Mouse (Mus musculus) cerebellum, postnatal 10 days (tissue): ENCODE results near the gene Rasal2.

Experiments used
- DNase-seq, 2 experiments: peaks; one replicate each; pipeline ENCODE4 v3.0.0; 2021; ENCODE audit warnings: mixed read lengths in 2 of 2

Rasal2 gene

DNA sequence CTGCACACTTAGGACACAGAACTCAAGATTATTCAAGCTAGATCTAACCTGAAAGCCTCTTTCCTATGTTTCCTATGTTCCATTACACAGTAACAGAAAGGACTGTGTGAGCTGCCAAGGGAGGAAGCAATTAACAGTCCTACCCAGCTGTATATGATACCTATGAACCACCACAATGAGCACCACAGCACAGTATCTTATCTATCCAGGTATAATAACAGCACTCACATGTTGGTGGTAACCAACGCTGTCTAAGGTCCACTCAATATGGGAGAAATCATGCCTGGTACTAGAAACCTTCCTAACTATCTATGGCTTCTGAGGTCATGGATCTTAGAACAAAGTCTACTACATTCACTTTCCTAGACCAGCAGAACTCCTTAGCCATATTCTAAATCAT, 89.3 kb downstream of the Rasal2 start:
- DNase-seq, result no peak

DNA sequence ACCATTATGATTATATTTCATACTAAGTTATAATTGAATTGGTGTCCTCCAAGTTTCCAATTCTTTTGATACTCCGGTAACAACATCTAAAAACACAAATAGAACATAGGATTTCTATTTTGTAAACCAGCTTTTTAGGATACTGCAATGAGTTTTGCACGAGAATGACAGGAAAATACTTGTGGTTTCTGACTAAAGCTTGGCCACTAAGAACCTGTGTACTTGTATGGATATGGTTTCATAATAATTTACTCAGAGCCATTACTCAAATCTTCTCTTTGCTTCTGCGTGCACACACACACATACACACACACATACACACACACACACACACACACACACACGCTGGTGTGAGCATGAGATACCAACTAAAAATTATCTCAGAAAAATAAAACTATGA, 93.5 kb downstream of the Rasal2 start:
- DNase-seq, result no peak

DNA sequence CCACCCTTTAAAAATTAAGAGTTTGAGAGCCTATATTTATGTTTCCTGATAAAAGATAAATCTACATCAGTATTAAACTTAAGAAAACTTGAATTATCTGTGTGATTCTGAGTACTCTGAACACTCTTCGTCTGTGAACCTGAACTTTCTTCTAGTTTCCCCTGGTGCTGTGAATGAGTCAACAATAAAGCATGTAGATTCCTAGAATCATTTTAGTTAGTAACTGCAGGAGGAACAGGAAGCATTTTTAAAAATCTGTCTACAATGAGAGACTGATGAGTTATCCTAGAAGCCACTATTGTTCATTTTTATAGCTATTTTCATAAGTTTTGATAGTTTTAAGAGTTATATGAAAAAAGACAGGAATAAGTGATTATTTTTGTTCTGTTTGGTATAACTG, 111.1 kb downstream of the Rasal2 start:
- no peak for DNase-seq

DNA sequence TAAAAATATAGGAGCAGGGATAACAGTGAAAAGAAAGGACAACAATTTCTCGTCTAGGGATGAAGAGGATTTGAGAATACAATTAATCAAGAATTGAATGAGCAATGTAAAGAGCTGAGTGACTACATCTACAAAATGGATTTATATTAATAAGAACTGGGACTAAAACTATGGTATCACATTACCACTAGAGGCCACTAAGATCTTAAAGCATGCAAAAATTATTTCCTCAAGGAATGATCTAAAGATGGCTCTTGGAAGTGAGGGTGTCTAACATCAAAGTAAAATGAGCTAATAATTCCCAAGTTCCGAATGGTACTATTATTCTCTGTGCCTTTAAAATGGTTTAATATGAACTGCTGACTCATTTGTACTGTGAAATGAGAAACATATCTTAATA, 112.8 kb downstream of the Rasal2 start:
- peak in 1 of 2 experiments; percentile 10 for DNase-seq

DNA sequence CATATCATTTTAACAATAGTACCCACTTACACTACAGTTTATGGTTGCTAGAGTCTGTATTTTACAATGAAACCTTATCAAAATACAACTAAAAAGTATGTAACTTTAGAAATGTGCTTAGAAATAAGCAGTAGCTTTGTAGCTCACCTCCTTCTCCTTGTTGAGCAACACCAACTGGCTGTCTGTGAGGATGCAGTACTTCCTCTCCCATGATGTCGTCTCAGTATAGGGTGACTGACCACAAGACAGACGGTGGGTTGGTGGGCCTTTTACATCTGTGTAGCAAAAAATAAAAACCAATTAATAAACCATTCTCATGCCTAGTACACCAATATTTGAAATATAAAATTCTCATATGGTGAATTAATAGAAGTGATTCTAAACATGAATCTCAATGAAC, 113.4 kb downstream of the Rasal2 start:
- no peak for DNase-seq

DNA sequence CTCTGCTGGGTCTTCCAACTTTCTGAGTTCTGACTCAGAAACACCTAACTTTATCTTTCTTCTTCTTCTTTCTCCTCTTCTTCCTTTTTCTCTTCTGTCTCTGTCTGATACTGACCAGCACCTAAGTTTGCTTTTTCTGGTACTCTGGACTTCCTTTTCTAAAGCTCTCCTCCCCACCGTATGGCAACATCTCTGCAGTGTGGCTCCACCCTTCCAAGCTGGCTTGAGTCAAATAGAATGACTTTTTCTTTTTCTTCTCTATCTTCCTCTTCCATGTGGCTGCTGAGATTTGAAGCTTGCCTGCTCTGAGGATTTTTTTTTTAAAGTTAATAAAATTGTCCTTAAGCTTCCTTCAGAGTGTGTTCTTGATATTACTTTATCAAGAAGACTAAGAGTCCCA, 115.3 kb downstream of the Rasal2 start:
- DNase-seq, result no peak

DNA sequence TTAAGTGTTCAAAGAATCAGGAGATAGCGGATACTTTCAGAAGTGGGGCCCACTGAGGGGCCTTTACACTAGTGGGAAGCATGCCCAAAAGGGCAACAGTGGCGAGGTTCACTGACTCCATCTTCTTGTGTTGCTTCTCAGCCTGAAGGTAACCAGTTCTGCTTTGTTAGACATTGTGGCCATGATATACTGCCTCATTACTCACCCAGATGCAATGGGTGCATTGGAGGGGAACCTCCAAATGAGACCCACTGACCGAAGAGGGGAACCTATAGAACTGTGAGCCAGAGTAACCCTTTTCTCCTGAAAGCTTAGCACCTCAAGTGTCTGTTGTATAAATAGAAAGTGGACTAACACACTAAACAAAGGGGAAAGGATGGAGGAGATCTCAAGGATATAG, 116.5 kb downstream of the Rasal2 start:
- no peak for DNase-seq

DNA sequence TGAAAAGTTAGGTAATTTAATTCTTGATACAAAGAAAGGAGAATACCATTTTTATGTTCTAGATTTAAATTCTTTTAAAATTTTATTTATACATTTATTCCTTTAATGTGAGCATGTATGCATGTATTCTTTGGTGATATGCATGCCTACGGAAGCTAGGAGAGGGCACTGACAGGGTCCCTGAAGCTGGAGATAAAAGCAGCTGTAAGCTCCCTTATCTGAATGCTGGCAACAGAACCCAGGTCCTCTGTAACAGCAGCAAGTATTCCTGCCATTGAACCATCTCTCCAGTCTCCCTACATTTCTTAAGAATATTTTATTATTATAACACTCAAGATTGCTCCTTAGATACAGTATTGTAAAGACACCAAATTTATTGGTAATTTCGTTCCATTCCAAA, 122.2 kb downstream of the Rasal2 start:
- DNase-seq, result no peak

DNA sequence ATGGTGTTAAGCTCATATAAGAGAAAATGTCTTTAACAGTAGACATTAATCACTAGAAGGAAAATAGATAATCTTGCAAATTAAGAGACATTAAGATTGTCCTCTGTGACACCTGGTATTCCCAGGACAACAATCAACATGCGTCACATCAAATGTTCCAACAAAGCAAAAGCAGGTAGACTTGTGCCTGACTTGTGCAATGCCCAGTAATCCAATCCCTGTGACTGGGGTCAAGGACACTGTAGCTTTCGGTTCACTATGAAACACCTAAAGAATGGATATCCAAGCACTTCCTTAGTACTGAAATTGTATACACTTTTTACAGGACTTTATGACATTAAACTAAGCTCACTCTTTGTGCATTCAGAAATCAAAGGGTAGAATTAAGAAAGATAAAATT, 123.1 kb downstream of the Rasal2 start:
- no peak for DNase-seq

DNA sequence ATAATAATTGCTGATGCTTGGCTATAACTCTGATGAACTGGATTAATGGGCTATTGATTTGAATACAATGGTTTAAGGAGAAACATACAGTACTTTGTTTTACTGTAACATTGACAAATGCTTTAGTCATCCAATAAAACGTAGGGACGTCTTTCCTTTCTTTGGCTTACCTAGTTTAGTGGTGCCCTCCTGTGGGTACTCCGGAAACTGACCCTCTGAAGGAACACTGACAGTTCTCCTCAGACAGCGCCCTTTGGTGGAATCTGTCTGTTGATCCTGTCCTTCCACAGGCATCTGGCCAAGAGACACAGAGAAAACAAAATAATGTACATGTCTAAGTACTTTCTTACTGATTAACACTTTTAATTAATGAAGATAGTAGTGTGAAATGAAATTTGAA, 125.8 kb downstream of the Rasal2 start:
- DNase-seq, result peak; percentile 74 to 76

DNA sequence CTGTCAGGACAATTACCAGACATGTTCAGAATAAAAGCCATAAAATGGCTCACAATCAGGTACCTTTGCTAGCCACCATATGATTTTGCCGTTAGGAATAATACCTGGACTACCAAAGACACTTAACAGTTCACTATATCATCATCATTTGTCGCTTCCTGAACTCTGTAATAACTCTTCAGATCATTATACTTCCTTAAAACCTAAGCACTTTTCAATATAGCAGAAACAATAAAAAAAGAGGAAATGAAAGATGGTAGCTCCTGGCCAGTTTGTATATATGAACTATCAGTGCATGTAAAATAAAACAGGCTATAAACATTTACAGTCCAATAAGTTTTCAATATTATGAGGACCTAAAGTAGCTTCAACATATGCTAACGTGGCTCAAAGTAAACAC, 127.0 kb downstream of the Rasal2 start:
- no peak for DNase-seq

DNA sequence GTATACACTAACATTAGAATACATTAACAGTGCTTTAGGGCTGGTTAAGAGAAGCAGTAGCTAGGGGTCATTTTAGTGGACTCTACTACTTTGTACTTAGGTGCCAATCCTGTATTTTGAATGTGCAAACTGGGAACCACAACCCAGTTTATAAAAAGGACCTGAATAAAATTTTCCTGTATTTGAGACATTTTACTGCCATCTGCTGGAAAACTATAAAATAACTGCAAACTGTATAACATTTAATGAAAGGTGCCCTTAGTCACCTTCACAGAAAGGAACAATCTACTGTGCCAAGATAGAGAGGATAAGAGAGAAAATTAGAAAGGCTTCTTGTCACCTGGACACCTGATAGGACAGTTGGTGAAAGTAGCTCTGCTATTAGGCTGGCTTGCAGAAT, 131.6 kb downstream of the Rasal2 start:
- DNase-seq, result peak in 1 of 2 experiments; percentile 46

DNA sequence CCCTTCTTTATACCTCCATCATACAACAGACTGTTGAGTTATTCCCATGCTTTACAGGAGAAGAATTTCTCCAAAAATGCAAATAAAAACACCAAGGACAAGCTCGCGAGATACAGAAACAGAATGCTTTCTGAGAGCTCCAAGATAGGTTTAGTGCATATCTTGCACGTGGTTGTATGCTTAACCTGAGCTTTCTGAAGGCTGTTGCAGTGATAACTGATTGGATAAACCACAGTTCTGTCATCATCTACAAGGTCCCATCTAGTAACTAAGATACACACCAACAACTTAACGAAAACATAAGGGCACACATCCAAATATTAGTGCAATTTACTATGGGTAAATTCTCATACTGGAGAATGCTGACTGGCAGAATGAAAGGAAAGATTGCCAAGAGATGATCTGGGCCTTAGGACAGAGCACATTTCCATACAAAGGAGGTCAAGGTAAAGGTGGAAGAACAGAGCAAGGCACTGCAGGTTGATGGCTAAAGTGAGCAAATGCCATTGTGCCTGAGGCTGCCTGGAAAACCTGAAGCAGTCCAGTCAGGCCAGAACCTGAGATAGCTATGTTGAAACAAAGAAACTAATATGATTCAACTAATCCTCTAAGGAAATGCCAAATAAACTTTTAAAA, 136.6 kb downstream of the Rasal2 start:
- DNase-seq, result no peak

DNA sequence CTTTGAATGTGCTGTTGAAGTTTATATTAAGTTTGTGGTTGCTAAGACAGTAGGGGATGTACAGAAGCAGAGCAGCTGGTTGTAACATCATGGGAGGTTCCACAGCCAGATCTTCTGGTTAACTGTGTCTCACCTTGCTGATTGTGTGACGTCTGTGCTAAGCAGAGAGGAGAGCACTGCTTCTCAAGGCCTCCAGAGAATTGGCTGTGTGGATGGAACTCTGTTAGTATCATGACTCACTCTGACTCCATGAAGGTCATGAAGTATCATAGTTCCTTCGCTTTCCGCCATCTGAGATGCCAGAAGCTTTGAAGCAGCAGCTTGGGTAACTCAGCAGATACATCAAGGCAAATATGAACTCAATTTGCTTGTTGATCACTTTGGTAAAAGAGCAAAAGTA, 144.5 kb downstream of the Rasal2 start:
- DNase-seq, result no peak

DNA sequence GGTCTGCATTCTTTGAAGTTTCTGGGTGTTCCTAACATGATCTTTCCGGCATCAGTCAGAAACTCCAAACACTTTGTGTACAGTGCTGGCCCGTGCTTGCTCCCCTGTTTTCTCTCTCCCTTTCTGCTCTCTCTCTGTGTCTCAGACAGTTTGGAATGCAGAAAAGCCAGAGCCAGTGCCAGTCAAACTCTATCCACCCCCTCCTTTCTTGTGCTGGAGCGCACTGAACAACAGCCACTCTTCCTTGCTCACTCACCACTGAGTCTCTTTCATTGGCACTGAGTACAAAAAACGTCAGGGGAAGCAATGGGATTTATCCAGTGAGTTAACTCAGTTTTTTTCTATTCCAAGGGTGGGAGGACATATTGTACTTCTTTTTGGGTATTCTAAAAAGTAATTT, 155.8 kb downstream of the Rasal2 start:
- DNase-seq, result peak; percentile 17 to 35

DNA sequence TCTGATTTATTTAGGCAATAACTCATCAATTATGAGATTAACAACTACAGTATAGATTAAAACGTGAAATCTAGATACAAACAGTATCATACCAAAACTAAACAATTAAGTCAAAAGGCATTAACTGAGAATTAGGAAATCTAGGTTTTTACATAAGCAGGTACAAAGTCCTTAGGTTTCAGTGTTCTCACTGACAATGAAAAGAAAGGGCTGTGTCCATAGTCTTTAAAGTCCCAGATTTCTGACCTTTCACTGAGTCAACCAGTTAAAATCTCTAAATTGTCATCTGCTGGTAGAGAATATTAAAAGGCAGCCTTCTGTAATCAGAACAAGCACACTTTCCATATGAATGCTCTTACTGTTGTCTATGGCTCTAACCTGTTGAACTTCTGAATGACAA, 156.6 kb downstream of the Rasal2 start:
- DNase-seq, result no peak

DNA sequence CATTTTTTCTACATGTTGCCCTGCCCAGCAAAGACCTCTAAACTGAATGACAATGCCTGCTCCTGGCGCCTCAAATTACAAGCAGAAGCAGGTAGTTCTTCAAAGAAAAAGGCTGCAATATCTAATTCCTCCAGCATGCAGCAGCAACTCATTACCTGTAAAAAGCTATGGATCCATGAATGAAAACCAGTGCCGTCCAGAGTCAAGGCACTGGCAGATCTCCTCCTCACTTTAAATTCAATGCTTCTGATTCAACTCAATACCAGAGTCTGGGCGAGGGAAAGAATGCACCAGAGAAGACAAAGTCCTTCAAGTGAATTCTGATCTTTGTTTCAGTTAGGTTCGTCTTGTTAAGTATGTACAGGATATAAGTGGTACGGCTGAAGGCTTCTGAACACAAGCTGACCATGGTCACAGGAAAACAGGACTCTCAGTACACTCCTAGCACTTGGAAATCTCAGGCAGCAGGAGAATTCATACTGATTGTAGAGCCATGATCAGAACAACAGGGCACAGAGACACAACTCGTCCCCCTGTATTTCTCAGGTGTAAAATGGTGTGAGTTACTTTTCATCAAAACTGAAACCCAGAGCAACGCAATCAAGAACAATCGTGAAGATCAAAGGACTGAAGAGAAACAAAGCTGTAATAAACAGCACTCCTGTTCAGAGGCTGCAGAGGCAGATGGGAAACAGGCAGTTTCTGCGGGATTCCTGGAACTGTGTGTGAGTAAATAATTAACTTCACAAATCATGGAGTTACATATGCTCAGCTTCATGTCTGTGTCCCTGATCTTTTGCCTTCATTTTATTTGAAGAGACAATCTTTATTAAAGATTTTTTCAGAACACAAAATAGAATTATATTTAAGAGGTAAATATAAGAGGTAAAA, 158.6 kb downstream of the Rasal2 start:
- peak; percentile 13 to 29 for DNase-seq

DNA sequence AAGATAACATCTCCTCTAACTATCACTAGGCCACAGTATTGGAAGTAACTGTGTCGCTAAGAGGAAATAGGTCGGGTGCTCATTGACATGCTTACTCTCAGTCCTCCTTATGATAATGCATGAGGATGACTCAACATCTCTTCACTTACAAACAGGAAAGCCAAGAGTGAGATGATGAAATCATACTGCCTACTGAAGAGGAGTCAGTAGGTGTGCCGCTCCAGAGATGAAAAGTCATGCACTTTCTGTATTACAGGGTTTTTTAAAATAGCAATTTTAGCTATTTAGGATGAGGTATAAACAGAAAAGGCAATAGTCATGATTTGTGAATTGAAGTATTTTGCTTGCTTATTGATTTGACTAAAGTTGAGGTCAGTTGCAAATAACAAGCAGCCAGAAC, 164.3 kb downstream of the Rasal2 start:
- no peak for DNase-seq

DNA sequence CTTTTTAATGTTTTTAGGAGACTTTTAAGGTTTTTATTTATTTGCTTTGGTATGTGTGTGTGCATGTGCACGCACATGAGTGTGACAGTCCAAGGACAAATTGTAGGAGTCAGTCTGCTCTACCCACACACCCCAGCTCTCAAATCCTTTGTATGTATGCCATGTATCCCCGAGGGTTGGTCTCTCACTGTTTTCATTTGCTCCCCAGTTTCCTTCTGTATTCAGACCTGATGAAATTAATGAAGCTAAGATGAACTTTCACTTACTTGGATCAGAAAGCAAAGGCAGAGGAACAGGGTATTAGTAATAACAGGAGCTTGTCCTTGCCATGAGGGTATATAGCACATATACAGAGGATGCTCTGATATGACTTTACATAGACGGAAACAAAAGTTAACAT, 165.1 kb downstream of the Rasal2 start:
- no peak for DNase-seq

DNA sequence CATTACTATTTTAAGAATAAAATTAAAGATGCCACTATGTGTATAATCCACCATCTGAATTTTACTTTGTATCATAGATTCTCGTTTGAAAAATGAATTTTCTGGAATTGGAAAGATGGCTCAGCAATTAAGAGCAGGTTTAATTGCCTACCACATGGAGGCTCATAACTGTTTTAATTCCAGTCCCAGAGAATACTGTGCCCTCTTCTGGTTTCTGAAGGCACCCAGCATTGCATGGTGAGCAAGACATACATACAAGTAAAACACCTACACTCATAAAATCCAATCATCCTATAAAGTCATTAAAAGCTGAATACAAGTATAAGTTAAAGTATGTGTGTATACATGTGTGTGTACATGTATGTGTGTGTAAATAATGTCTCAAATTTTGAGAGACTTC, 165.6 kb downstream of the Rasal2 start:
- DNase-seq, result no peak

DNA sequence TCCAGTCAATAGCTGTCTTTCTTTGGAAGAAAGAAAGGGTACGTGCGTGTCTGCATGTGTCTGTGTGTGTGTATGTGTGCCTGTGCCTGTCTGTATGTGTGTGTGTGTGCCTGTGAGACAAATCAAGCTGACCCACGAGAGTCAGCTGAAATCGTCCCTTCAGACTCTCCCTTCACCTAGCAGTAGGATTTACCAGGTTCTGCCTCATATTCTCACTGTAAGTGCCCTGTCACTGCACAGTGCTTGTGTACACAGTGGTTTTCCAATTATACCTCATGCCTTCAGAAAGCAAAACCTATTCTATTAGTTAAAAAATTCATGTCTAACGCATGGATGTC, 168.0 kb downstream of the Rasal2 start:
- DNase-seq, result peak; percentile 43 to 52

DNA sequence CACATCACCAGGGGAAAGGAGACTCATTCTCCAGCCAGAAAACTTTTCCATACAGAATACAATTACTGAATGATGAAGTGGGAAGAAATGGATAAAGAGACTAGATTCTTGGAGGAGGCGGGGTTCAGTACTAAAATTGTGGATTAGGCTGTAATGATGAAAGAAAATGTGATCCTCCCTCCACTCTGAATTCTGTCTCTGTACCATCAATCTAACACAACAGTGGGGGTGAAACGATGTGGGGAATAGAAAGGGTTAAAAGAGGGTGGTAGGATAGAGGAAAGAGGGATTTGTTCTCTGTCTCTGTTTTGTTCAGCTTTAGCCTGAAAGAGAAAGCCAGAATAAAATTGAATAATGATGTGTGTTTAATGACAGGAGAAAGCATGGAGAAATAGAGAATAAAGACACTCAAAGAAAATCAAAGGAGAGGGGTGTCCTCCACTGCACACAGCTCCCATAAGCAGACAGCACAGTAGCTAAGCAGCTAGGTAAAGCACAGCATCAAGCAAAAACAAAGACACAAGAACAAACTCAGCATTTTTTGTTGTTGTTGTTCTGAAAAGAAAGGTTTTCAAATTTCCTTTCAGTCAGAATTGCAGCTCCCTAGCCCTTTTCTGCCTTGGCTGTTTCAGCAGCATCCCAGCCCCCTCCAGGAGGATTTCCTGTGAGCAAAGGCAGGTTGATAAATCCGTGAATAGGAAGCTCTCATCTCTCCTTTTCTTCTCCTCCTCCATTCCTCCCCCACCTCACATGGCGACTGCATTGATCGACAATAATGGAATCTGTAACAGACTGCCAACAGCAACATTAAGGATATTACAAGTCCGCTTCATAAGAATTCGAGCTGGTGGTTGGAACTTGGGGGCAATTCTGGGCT, 168.6 kb downstream of the Rasal2 start:
- peak; percentile 49 to 52 for DNase-seq

DNA sequence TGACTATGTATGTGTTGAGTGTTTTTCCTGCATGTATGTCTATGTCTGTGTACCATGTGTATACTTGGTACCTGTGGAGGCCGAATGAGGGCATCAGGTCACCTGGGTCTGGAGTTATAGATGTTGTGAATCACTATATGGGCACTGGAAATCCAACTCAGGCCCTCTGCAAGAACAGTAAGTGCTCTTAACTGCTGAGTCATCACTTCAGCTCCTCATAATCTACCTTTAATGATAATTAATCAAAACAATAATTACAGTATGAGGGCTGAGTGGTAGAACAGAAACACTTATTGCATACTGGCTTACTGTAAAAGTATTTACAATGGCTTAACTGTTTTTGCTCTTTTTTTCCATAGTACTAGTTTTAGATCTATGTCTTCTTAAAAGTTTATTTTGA, 172.7 kb downstream of the Rasal2 start:
- DNase-seq, result no peak
